Mouse (Mus musculus) c-Kit-positive CD71-positive TER-119-positive erythroid progenitor cells, embryonic 14.5 days (primary cell): ENCODE measurements around the gene Skida1.

ENCODE experiments used
- DNase-seq: peaks from one replicate; pipeline ENCODE4 v3.0.0-alpha.2; 2013; ENCODE audit warnings: low spot score

Gene Skida1

DNA sequence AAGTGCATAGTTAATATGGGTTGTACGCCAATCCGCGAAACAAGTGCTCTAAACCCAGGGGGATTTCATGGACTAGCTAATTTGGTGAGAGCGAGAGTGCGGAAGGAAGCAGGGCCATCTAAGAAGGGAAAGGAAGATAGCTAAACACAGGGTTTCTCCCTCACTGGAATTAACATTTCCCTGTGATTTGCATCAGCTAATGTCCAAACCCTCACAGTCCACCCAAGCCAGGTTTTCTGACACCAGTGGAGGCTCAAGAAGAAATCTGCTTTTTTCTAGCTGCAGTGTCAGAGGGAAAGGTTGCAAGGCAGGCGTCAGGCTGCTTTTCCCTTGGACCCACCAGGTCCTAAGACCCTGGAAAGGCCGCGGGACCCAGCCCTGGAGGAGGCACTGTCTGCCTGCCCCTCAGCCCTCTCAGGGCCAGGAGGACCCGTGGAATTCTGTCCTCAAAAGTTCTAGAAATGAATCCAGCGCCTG is 9.9 kb downstream of the Skida1 start:
- no peak for DNase-seq

DNA sequence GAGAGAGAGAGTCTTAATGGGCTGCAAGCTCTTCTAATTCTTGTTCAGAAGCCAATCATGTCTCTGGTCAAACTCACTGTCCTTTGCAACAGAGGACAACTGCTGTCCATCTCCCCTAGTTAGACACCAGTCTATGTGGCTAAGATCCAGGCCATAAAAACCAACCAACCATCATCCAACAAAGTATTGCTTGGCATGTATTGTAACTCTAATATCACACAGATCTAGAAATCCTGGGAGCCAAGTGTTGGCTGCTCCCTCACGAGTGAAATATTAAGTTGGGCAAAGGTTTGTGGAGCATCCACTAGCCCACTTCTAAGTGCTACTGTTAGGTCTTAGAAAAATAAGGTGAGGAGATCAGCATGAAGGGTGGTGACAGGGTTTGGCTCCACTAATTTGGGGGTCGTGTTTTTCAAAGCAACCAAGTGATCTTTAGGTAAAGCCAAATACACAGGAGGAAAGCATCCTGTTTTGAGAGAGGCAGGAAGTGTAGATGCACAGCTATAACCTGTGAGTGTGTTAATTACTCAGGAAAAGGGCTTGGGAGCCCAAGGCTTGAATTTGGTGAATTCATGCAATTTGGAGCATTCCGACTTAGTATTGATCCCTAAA is 10.6 kb downstream of the Skida1 start:
- no peak for DNase-seq

DNA sequence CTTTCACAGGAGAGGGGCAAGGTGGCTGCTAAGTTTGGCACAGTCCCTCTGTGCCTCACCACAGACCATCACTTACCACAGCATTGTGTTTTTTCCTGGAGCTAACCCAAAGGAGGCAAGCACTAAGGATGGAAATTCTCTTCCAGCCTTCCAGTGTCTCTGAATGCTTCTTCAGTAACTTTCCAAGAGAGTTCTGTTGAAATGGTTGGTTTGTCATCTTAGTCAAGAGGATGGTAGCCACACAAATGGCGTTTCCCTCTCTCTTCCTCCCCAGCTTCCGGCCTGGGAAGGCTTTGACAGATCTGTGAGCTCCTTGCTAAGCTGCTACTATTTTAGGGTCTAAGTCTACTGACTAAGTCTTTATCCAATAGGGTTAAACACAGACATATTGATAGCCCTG is 11.4 kb downstream of the Skida1 start, which contains the start of gene A930004D18Rik:
A930004D18Rik (minus strand) TSS at position 247 of the 400 bp plus-strand sequence.
- DNase-seq, result no peak

DNA sequence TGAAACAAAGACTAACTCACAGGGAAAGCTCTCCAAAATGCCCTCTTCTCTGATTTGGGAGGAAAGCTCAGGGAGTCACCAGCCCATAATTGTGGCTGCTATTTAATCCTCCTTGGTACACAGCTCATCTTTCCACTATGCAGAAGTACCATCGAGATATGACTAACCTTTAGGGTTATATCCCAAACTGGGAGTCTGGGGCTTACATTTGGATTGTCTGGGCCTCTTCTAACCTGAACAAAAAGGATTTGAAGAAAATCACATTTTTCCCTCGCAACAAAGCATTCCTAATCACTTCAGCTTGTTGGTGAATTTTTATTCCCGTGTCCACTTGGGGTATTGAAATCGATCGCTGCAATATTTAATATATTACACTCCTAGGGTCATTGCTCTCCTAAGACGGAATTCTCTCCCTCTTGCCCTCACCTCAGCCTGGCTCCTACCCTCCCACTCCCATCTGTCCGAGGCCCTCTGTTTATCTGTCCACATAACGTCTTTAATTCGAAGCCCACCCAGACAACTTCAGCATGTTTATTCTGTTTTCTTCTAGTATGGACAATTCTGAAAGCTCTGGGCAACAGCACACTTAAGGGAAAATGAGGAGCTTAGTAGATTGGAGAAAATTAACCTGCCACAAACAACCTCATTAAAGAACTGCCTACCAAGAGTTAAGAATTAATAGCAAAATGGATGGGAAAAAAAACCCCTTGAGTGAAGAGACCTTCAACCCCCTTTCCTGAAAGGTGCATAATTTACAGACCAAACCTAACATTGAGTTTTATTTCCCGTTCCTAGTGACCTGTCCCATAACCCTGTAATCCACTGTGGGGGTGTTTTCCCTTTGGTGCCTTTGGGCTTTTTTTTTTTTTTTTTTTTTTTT is 14.2 kb downstream of the Skida1 start:
- no peak for DNase-seq

DNA sequence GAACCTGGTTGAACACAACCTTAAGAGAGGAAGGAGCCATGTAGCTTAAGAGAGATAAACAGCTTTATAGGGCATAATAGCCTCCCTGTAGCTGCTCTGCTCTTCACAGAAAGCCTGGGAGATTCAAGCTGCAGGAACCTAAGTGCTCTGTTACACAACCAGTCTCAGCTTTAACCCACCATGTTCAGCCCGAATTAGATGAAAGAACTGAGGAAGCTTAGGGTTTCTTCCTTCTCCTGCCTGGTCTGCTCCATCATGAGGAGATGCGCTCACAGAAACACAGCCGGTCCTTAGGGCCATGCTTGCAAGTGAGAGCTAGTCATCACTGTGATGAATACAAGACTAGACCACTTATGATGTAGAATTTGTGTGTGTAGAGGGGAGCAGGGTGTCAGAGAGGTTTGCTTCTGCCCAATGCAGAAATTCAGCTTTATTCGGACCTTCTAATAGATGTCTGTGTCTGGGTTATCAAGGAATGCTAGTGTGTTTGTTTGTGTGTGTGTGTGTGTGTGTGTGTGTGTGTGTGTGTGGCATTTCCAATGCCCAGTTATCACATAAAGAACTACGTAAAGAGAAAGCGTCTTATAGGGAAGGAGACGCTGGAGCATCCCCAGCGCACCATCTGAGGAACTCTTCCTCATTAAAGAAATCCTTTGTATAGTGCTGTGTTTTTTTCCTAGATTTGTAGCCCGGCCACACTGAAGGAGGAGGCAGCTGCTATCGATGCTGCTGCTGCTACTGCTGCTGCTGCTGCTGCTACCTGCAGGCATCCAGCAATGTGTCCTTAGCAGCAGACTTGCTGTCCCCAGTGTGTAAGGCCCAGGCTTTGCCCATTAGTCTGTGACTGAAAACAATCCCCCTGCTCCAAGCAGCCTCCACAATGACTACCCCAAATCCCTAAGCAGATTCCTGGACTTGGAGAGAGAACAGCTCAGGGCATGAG is 15.4 kb downstream of the Skida1 start:
- no peak for DNase-seq

DNA sequence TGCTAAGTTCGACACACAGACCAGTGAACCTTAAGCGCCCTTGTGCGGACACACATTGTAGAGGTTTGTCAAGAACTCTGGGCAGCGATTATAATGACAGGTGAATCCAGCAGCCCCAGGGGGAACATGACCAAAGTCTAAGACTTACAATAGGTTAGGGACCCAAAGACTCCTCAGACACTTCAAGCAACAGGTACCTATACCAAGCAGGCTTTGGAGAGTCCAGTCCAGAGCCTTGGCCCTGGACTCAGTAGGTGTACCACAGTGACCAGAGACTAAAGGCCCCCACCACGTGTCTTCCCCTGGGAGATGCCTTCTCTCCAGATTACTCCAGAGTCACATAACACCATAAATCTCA is 16.3 kb downstream of the Skida1 start:
- no peak for DNase-seq

DNA sequence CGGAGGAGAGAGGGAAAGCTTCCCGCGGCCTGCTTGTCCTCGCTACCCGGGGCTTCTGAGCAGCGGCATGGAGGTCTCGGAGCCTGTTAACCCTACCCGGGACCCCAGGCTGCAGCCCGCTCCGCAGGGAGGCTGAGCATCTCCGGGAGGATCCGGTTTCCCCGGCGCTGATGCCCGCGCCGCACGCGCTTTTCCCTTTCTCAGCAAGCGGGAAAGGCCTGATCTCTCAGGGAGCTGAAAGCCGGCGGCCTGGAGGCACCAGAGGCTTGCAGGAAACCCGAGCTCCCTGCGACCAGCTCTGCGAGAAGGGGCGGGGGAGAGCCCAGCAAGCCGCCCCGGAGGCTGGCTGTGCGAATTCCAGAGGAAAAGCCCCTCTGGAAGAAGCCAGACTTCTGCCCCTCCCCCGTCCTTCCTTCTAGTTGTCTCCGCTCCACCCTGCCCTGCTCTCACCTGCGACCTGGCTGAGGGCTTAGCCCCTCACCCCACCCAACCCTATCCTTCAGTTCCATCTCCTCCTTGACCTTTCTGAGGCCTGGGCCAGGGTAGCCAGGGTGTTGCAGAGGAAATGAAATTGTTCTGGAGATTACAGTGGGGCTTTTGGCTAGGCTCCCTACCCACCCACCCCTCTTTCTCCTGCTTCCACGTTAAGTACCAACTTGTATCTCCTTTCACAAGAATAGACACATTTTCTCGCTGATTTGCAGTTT is 16.9 kb downstream of the Skida1 start:
- no peak for DNase-seq

DNA sequence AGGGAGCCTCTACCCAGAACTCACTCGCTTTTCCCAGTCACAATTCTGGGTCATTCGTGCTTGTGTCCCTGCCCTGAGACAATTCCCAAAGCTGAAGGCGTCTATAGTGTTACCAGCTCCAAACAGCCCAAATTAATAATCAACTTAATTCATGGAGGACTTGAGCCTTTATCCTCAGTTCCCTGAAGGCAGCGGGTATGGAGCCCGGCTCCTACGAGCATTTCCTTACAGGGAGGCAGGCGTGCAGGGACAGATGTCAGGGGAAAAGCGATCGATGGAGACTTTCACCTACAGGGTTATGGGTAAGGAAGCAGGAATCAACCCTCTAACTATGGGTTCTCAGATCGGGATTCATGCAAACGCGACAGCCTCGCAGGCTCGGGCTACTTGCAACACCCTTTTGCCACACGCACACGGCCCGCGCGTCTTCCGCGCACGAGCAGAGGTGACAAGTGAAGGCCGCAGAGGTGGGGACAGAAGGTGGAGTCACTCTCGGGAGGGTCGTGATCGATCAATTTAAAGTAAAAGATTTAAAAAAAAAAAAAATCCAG is 17.5 kb downstream of the Skida1 start:
- no peak for DNase-seq

DNA sequence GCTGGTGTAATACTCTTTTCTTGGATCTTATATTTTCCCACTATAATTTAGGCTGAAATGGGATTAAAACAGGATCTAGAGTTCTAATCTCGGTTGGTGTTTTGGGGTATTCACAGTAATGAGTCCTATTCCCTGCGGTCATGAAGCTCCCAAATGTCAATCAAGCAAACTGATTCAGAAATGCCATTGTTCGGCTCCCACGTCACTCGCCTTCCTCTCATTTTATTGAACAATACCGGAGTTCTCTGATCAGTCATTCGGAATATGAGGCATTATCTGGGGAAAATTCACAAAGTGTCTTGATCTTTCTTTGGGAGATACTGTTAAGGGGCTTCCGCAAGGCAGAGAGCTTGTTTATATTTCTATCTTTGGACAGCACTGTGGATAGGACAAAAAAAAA is 18.3 kb downstream of the Skida1 start:
- DNase-seq, result no peak

DNA sequence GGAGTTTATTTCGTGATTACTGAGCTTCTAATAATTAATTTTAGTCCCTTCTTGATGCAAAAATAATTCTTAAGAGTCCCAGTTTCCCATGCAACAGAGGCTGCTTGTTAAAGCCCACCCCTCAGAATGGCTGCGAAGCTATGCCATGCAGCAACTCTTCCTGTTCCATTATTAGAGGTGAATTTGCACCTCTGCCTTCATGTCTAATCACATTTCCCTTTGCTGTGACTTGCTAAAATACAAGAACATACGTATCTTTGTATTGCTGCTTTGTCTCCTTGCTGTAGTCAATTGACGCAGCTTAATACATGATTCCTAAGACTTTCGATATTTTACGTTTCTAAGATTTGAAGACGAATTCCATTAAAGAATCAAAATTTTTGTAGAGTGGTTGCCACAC is 19.2 kb downstream of the Skida1 start:
- no peak for DNase-seq

DNA sequence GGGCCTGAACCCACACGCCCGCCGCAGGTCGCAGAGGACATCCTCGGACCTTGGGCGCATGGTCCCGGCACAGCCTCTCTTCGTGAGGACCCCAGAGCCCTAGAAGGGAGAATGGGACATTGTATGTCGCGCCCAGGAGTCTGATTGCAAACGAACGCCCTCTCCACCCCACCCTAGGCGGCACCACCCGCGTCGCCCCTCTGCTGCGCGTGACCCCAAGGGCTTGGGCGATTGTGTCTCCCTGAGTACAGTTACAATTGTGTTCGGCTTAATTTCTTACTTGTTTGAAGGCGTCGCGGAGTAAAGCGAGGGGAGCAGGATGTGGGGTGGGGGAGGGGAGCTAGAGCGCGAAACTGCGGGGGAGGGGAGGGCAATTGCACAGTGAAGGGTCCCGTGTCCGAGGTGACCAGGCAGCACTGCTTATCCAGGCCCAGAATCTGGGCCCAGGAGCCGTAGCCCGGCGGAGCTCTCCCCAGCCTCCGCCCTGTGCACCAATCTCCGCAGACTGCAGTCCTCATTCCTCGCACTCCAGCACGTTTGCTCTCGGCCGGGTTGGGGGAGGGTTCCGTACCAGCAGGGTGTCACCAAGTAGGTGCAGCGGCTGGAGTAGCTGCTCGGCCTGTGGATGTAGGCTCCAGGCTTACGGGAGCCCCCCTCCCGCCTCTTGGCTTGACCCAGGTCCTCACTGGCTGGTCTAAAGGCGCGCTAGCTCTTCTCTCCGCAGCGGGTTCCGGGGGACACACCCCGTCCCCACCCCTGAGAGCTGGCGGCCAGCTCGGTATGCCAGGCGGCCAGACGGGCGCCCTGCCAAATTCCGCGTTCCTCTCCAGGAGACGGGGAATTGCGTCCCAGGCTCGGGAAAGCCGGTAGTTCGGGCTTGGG is 20.5 kb downstream of the Skida1 start:
- no peak for DNase-seq

DNA sequence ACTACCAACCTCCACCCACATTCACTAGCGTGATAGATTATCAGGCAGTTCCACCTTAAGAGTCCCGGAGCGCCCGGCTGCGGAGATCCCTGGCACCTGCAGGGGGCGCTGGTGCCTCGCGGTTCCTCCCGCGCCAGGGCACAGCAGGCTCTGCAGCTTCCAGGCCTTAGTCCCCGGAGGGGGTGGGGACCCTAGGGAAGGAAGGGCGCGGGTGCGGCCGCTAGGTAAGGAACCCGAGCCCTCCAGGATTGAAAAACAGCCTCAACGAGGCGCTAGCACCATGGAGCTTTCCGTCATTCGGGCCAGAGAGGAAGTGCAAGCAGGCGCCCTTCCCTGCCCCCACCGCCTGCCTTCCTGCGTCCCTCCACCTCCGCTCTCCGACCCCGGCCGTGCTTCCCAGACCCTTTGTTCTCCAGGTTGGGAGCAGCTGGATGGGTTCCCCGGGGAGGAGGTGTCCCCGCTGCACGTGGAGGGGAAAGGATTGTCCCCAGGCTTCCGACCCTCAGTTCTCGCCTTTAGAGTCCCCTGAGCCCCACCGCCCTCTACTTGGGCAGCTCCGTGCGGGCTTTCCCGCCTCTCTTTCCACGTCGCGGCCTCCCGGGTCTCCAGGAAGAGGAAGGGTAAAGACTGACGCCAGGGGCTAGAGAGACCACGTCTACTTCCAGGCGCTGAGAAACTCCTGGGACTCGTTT is 21.3 kb downstream of the Skida1 start:
- DNase-seq, result peak; percentile 89

DNA sequence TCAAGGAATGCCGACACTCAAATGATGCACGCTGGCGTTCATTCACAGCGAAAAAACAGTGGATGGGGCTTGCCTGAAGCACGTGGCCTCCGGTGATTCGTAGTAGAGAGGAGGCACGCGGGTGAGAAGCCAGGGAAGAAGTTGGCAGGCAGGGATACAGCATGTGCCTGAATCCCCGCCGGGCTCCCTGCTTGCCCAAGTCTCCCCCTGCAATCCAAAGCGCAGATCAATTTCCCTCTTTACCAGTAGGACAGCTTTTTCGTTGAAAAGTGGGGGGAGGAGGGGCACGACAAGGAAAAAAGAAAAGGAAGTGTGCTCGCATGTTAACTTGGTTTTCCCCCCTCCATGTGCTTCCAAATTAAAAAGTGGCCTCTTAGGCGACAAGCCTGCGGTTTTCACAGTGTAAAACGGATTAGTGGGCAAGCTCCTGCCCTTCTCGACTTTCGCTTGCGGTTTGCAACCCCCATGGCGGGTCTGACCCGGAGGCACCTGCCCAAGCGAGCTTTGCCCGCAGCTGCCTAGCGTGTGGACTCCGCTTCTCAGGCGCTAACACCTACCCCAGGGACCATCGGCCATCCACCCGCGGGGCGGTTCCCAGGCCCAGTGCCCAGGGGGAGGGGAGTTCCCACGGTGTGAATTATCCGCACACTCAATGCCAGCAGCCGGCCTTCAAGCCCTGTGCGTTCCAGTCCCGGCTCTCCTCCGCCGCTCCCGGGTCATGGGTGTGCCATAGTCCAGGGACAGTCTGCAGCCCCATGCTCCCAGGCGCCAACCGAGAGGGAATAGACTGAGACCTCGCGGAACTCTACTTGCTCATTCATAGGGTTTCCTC is 22.5 kb downstream of the Skida1 start:
- no peak for DNase-seq

DNA sequence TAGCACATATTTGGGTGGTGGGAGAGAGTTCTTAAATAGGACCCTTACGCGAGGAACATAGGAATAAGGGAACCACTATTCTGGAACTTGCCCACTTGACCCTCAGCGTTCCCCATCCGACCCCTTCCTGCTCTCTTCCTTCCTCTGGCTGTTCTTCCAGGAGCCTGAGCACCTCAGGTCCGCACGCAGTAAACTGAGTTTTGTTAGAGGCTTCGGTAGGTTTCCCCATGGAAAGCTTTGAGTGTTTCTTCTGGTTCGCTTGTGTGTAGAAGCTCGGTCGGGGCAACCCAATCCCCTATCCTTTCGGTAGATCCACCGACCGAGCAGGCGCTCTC is 23.1 kb downstream of the Skida1 start:
- no peak for DNase-seq

DNA sequence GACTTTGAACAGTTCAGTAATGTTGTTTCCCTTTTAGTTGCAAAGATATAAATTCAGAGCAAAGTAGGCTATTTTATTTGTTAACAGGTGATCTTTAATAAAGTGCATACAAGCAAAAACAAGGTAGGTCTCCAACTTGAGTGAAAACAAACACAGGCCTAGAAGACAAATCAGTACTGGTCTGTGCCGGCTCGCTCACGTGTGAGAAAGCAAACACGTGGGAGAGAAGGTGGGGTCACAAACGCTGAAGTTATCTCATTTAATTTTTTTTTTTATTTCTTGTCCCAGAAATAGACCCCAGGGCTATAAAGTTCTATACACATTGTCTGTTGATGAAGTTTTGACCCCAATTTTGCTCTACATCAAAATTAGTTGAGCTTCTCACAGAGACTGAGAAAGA is 23.7 kb downstream of the Skida1 start:
- DNase-seq, result no peak

DNA sequence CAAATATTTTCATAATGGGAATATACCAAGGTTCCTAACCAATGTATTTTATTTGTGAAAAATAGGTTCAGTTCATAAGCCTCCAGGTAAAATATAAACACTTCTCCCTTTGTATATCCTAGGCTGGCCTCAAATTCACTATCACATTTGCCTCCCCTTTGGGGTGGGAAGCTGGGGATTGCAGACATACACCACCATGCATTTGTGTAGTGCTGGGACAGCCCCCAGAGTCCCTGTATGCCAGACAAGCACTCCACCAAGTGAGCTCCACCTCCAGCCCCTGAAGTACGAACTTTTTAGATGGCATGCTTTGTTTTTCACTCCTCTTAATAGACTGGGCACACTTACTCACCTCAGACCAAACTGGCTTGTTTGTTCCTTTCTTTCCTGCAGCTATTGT is 26.0 kb downstream of the Skida1 start:
- DNase-seq, result no peak

DNA sequence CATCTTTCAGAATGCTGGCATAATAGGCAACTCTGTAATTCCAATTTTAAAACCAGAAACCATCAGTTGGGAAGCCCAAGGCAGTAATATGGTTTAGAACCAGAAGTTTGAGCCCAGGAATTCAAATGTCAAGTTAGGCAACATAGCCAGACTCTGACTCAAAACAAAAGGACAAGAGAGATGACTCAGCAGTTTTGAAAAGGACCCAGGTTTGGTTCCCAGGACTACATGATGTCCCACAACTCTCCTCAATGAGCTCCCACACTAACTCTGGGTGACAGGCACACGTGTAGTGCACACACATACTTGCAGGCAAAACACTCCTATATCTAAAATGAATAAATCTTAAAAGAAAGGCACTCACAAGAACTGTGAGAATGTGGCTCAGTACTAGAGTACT is 29.7 kb downstream of the Skida1 start:
- no peak for DNase-seq

DNA sequence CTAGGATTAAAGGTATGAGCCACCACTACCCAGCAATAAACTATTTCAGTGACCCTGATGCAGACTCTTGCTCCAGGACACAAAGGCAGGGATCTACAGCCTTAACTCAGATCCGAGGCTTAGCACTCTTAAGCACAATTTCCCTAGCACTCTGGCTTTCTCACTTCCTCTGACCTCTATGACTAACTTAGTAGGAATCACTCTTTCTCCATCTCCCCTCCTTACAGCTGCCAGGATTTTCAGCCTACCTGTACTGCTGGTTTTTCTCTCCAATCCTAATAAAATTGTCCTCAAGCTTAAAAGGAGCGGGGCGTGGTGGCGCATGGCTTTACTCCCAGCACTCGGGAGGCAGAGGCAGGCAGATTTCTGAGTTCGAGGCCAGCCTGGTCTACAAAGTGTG is 31.5 kb downstream of the Skida1 start:
- no peak for DNase-seq

DNA sequence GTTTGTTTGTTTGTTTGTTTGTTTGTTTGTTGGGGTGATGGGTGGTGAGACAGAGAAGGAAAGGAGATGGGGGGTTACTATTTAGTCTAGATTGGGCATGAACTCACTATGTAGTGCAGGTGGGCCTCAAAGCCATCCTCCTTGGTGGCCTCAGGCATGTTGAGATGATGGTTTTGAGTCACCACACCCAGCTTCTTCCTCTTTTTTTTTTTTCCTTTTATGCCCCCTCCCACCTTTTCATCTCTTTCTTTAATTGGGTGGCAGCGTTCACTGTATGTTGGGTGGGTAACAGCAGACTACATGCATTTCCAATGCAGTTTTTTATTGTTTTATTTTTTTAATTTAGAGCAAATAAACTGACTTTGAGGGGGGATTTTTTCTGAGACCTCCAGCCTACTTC is 32.2 kb downstream of the Skida1 start:
- no peak for DNase-seq
